In genomic region chr7:31055354-31055824, GRCm38 (mm10) we compare ENCODE assay signal across 8 mouse cellular contexts. TPM values are rescaled to one million over a fixed set of nuclear protein-coding genes. Genes with fewer than 3 reads are reported as not detected.
DNase-seq lines count a peak whose midpoint lies in the region; ATAC-seq and TF ChIP-seq lines count a peak whose summit lies in the region.

No protein-coding gene starts in this region.

- H3K36me3 ChIP-seq in erythroblast, embryonic 14.5 days (ENCODE audit: control insufficient read depth), result no peaks in the 10 kb centered on the region
- no peaks in the 10 kb centered on the region for H3K36me3 ChIP-seq in liver, postnatal 0 days (replicated peaks; ENCODE audit: insufficient read depth, low read length)
- H3K36me3 ChIP-seq in small intestine, adult 2 months (ENCODE audit: control insufficient read depth, insufficient read depth, low read length), result no peaks in the 10 kb centered on the region

- peaks cover 32% of the 10 kb centered on the region for H3K27me3 ChIP-seq in erythroblast, embryonic 14.5 days (ENCODE audit: control insufficient read depth)
- H3K27me3 ChIP-seq in liver, postnatal 0 days (ENCODE audit: insufficient read depth, low read length), result peaks cover 28% of the 10 kb centered on the region
- peaks cover 27% of the 10 kb centered on the region for H3K27me3 ChIP-seq in small intestine, adult 2 months (ENCODE audit: control insufficient read depth, insufficient read depth, low read length)

- peak overlapping the region; percentile 91 for H3K27ac ChIP-seq in liver, postnatal 0 days (ENCODE audit: low read depth)
- H3K27ac ChIP-seq in small intestine, adult 2 months (ENCODE audit: insufficient read depth, low read depth, low read length), result peak overlapping the region; percentile 45

- 27% methylated on average over 10 of the region's 10 CpGs for WGBS in liver, postnatal 0 days (ENCODE audit: insufficient replicate concordance)
- 25% methylated on average over 10 of the region's 10 CpGs for WGBS in small intestine, adult 2 months

- H3K4me2 ChIP-seq in liver, postnatal 0 days (ENCODE audit: low read depth, low read length), result peak overlapping the region; percentile 67

- H3K4me1 ChIP-seq in erythroblast, embryonic 14.5 days (ENCODE audit: control insufficient read depth), result no peaks in the 10 kb centered on the region; the same call in 1 of the 2 replicates
- H3K4me1 ChIP-seq in liver, postnatal 0 days (ENCODE audit: insufficient read depth), result peaks cover 9% of the 10 kb centered on the region
- peaks cover 4% of the 10 kb centered on the region for H3K4me1 ChIP-seq in small intestine, adult 2 months (ENCODE audit: control insufficient read depth, insufficient read depth, insufficient read length, low read length)

- peak overlapping the region; percentile 20 for H3K4me3 ChIP-seq in erythroblast, embryonic 14.5 days (replicated peaks)
- peak overlapping the region; percentile 38 for H3K4me3 ChIP-seq in liver, postnatal 0 days (ENCODE audit: low read depth, low read length)
- H3K4me3 ChIP-seq in small intestine, adult 2 months (ENCODE audit: low read depth, low read length), result peak overlapping the region; percentile 58

- no peak for TF ChIP-seq CTCF in liver, postnatal 0 days (IDR thresholded peaks at IDR 0.05; ENCODE audit: low read depth)
- no peak for TF ChIP-seq CTCF in small intestine, adult 2 months (IDR thresholded peaks at IDR 0.05; ENCODE audit: extremely low read depth, insufficient read length, insufficient replicate concordance, low read depth, low read length)

- peak overlapping the region; percentile 56 for H3K9ac ChIP-seq in liver, postnatal 0 days (replicated peaks)

- TF ChIP-seq EP300 in liver, postnatal 0 days (IDR thresholded peaks at IDR 0.05; ENCODE audit: low read depth), result no peak

- TF ChIP-seq POLR2A in small intestine, adult 2 months (IDR thresholded peaks at IDR 0.05; ENCODE audit: low read depth, low read length), result no peak

- ATAC-seq in erythroblast, adult 5-6 weeks (replicated peaks; ENCODE audit: low FRiP score, poor library complexity, severe bottlenecking), result no peak
- peak; percentile 87 for ATAC-seq in liver, postnatal 0 days

- no peaks in the 10 kb centered on the region for H3K9me3 ChIP-seq in erythroblast, embryonic 14.5 days (ENCODE audit: control insufficient read depth, low read length)
- H3K9me3 ChIP-seq in liver, postnatal 0 days (ENCODE audit: low read length), result no peaks in the 10 kb centered on the region

- DNase-seq in adrenal gland, postnatal 25 days, result peak; percentile 75
- peak; percentile 99 for DNase-seq in heart, adult 11 months
- DNase-seq in kidney, adult 11 months, result peak; percentile 61
- peak; percentile 79 for DNase-seq in liver, postnatal 0 days
- DNase-seq in thymus, postnatal 14 days, result no peak

RNA-seq across cellular contexts. Expression of gene Fxyd1, which starts 1.6 kb away (rescaled TPM):
- 0.28 and 1.7 TPM in 2 replicates for polyA plus RNA-seq in erythroblast, embryonic 14.5 days (2012)
- not detected in 2 replicates for total RNA-seq in erythroblast, adult 5-6 weeks (2015; ENCODE audit: low replicate concordance)
- not detected in 2 replicates for total RNA-seq in erythroblast, adult 5-6 weeks (2017; ENCODE audit: low replicate concordance)
- total RNA-seq in adrenal gland, postnatal 25 days (2021), result 151 and 212 TPM in 2 replicates
- polyA plus RNA-seq in liver, postnatal 0 days (2015; fragmentation: Nextera tagmentation; extraction: Ambion mirVana), result 300 and 302 TPM in 2 replicates
- 35.6 and 41.4 TPM in 2 replicates for polyA plus RNA-seq in small intestine, adult 2 months (2012; rRNA removed)

RNA-seq across cellular contexts. Expression of gene Lgi4, which starts 3.8 kb away (rescaled TPM):
- 0.03 TPM in 1 of 2 replicates, not detected in the other for polyA plus RNA-seq in erythroblast, embryonic 14.5 days (2012)
- not detected in 2 replicates for total RNA-seq in erythroblast, adult 5-6 weeks (2015; ENCODE audit: low replicate concordance)
- total RNA-seq in erythroblast, adult 5-6 weeks (2017; ENCODE audit: low replicate concordance), result not detected in 2 replicates
- total RNA-seq in adrenal gland, postnatal 25 days (2021), result 3.7 and 3.8 TPM in 2 replicates
- polyA plus RNA-seq in liver, postnatal 0 days (2015; fragmentation: Nextera tagmentation; extraction: Ambion mirVana), result 0.11 TPM in 1 of 2 replicates, not detected in the other
- polyA plus RNA-seq in small intestine, adult 2 months (2012; rRNA removed), result 2.5 and 3.0 TPM in 2 replicates

RNA-seq across cellular contexts. Expression of gene Fxyd7, which starts 4.1 kb away (rescaled TPM):
- not detected in 2 replicates for polyA plus RNA-seq in erythroblast, embryonic 14.5 days (2012)
- total RNA-seq in erythroblast, adult 5-6 weeks (2015; ENCODE audit: low replicate concordance), result not detected in 2 replicates
- not detected in 2 replicates for total RNA-seq in erythroblast, adult 5-6 weeks (2017; ENCODE audit: low replicate concordance)
- 0.55 TPM in 1 of 2 replicates, not detected in the other for total RNA-seq in adrenal gland, postnatal 25 days (2021)
- 0.16 TPM in 1 of 2 replicates, not detected in the other for polyA plus RNA-seq in liver, postnatal 0 days (2015; fragmentation: Nextera tagmentation; extraction: Ambion mirVana)
- polyA plus RNA-seq in small intestine, adult 2 months (2012; rRNA removed), result 2.0 and 2.6 TPM in 2 replicates

RNA-seq across cellular contexts. Expression of gene Fxyd5, which starts 13.1 kb away (rescaled TPM):
- polyA plus RNA-seq in erythroblast, embryonic 14.5 days (2012), result 1.2 and 1.7 TPM in 2 replicates
- 183 and 286 TPM in 2 replicates for total RNA-seq in erythroblast, adult 5-6 weeks (2015; ENCODE audit: low replicate concordance)
- 67.1 and 90.7 TPM in 2 replicates for total RNA-seq in erythroblast, adult 5-6 weeks (2017; ENCODE audit: low replicate concordance)
- 35.9 and 36.5 TPM in 2 replicates for total RNA-seq in adrenal gland, postnatal 25 days (2021)
- polyA plus RNA-seq in liver, postnatal 0 days (2015; fragmentation: Nextera tagmentation; extraction: Ambion mirVana), result 25.8 and 29.4 TPM in 2 replicates
- polyA plus RNA-seq in small intestine, adult 2 months (2012; rRNA removed), result 24.8 and 31.8 TPM in 2 replicates

RNA-seq across cellular contexts. Expression of gene Fxyd3, which starts 21.1 kb away (rescaled TPM):
- polyA plus RNA-seq in erythroblast, embryonic 14.5 days (2012), result not detected in 2 replicates
- not detected in 2 replicates for total RNA-seq in erythroblast, adult 5-6 weeks (2015; ENCODE audit: low replicate concordance)
- total RNA-seq in erythroblast, adult 5-6 weeks (2017; ENCODE audit: low replicate concordance), result not detected in 2 replicates
- total RNA-seq in adrenal gland, postnatal 25 days (2021), result 0.73 and 1.9 TPM in 2 replicates
- 3.4 TPM in 2 replicates for polyA plus RNA-seq in liver, postnatal 0 days (2015; fragmentation: Nextera tagmentation; extraction: Ambion mirVana)
- 22.7 and 60.7 TPM in 2 replicates for polyA plus RNA-seq in small intestine, adult 2 months (2012; rRNA removed)

Comparison
In these comparisons a context has a peak if more than half of its experiments do, and no peak if none do; other contexts are left out.
1. RNA of gene Fxyd1, which starts 1.6 kb away (polyA plus RNA-seq): 300 to 302 TPM in liver, postnatal 0 days and 35.6 to 41.4 TPM in small intestine, adult 2 months; 0.28 to 1.7 TPM in erythroblast, embryonic 14.5 days; every median in the first group is over 10 times any median in the second.
2. Peak in every context shown above with its lines, with median percentiles within 50 percentile points of each other: H3K4me3 ChIP-seq.